9 mouse cellular contexts compared by ENCODE assay signal in the genomic region with DNA sequence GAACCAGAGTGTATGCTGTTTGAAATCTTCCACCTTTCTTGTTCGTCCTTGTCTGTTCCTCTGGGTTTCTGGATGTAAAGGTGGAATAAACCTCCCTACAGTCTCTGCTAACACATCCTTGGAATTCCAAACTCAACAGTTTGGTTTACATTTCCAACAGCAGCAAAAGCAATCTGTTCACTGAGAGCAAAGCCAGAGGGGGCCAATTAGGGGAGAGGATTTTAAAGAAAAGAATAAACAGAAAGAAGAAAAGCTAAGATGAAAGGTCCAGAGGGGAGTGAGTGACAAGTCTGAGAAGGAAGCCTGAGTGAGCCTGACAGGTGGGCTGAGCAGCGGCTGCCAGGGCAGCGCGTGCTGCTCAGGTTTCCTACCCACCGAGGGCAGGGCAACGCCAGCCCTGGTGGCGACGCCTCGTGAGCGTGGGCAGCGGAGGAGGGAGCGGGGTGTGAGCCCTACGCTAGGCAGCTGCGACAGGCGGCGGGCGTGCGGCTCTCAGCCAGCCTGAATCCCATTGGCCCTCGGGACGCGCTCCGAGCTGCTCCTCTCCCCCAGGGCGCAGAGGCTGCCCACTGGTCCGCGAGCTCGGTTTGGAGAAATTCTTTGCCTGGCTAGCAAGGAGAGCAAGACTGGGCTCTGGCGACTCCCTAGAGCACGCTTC. TPM values are rescaled to one million over a fixed set of nuclear protein-coding genes. Genes with fewer than 3 reads are reported as not detected.
DNase-seq lines count a peak whose midpoint lies in the region; ATAC-seq and TF ChIP-seq lines count a peak whose summit lies in the region.
"Had no signal": no experiment of that assay in that cellular context is flagged by ENCODE, and none has a peak within 500 bp of the region (broad histone marks: within the 10 kb centered on the region; RNA-seq: fewer than 3 reads in every experiment).

A gene (plus strand): TSS at position 648 of the 658 bp plus-strand sequence.

- WGBS in olfactory bulb, adult 2 months: 1% methylated on average over 28 of the region's 28 CpGs

- TF ChIP-seq CTCF in olfactory bulb, adult 2 months (IDR thresholded peaks at IDR 0.05; ENCODE audit: insufficient read depth, low read depth, low read length): no peak

- peak within 1 kb of the TSS; percentile 61 for H3K4me3 ChIP-seq in olfactory bulb, adult 2 months (ENCODE audit: insufficient read depth, low read depth, low read length)

- intact Hi-C loops in gastrocnemius, postnatal 36 days (cut with DNase I): no loop called here
- intact Hi-C loops in left cerebral cortex, postnatal 14 days (cut with DNase I): no loop called here

- H3K27ac ChIP-seq in olfactory bulb, adult 2 months (ENCODE audit: insufficient read depth, low read depth, low read length): peak within 1 kb of the TSS; percentile 22

- TF ChIP-seq POLR2A in olfactory bulb, adult 2 months (IDR thresholded peaks at IDR 0.05; ENCODE audit: insufficient read depth, low read depth, low read length): no peak

- peaks cover 16% of the 10 kb centered on the region for H3K4me1 ChIP-seq in olfactory bulb, adult 2 months (ENCODE audit: control insufficient read depth, insufficient read depth, low read length)

- ATAC-seq in frontal cortex, adult (ENCODE audit: low TSS enrichment): peak; percentile 76

- peak; percentile 19 to 39 for DNase-seq in gastrocnemius, postnatal 4 days (ENCODE audit: low spot score in 2 of 2)
- no peak for DNase-seq in gastrocnemius, postnatal 36 days
- DNase-seq in R1 (ENCODE audit: low read depth, low spot score): peak; percentile 42
- peak; percentile 17 to 41 for DNase-seq in left cerebral cortex, postnatal 14 days (ENCODE audit: low spot score in 2 of 2)
- no peak for DNase-seq in urinary bladder, postnatal 14 days (ENCODE audit: low spot score)
- DNase-seq in thymus, postnatal 0 days (ENCODE audit: low spot score): no peak

RNA-seq across cellular contexts. Expression of the gene that starts here (rescaled TPM):
- 10 to 100 TPM; 11.8 to 18.0 TPM for total RNA-seq in gastrocnemius, postnatal 4 days (2021)
- under 1 TPM in 1 of 2 experiments, not detected in 1; 0.31 TPM for total RNA-seq in gastrocnemius, postnatal 36 days (2021)
- total RNA-seq in left cerebral cortex, postnatal 14 days (2021): 10 to 100 TPM; 10.2 to 11.0 TPM
- polyA plus RNA-seq in olfactory bulb, adult 2 months (2012; ENCODE audit: insufficient read depth, insufficient read length, low replicate concordance, missing spikeins): not detected in 2 replicates
- 0.06 and 0.12 TPM in 2 replicates for polyA plus RNA-seq in thymus, postnatal 0 days (2015; fragmentation: Nextera tagmentation; extraction: Ambion mirVana)
- total RNA-seq: CH12.LX had no signal

Comparison
In these comparisons a context has a peak if more than half of its experiments do, and no peak if none do; other contexts are left out.
1. RNA of the gene that starts here (total RNA-seq): 11.8 to 18.0 TPM in gastrocnemius, postnatal 4 days and 10.2 to 11.0 TPM in left cerebral cortex, postnatal 14 days; 0.31 TPM in gastrocnemius, postnatal 36 days; every median in the first group is over 4 times any median in the second.
2. DNase-seq: peak in gastrocnemius, postnatal 4 days (2 of 2), R1 (single experiment) and left cerebral cortex, postnatal 14 days (2 of 2); none in gastrocnemius, postnatal 36 days (0 of 2), urinary bladder, postnatal 14 days (single experiment) and thymus, postnatal 0 days (single experiment).